Mouse (Mus musculus): ENCODE measurements around the gene Rgs2. TPM values are rescaled to one million over a fixed set of nuclear protein-coding genes. Genes with fewer than 3 reads are reported as not detected.

The Rgs2 gene
- polyA plus RNA-seq (2014; fragmentation: Nextera tagmentation; extraction: Ambion mirVana): 76.8 and 78.2 TPM in 2 replicates

GRCm38 (mm10) chr1:144003904-144004740, at the start of gene Rgs2:
Rgs2 (minus strand) TSS chr1:144004161.
- peak within 1 kb of the TSS; percentile 68 for H3K27ac ChIP-seq (ENCODE audit: low read depth, low read length)
- DNase-seq (ENCODE audit: low spot score) (peak; percentile 98), ATAC-seq (ENCODE audit: low FRiP score) (peak; percentile 98)
- no peaks in the 10 kb centered on the region for H3K36me3 ChIP-seq (ENCODE audit: control insufficient read depth, insufficient read depth, low read length)
- no peaks in the 10 kb centered on the region for H3K9me3 ChIP-seq (ENCODE audit: control insufficient read depth, low read length)
- WGBS: under 1% methylated on average over 57 of the region's 57 CpGs
- H3K4me1 ChIP-seq (replicated peaks; ENCODE audit: control insufficient read depth, insufficient read depth, low read length): no peaks in the 10 kb centered on the region
- peak within 1 kb of the TSS; percentile 65 for H3K4me3 ChIP-seq (ENCODE audit: low read depth, low read length)
- no peaks in the 10 kb centered on the region for H3K27me3 ChIP-seq (ENCODE audit: control insufficient read depth, insufficient read depth, low read length)
- peak within 1 kb of the TSS; percentile 81 for H3K9ac ChIP-seq (ENCODE audit: low read depth, low read length)
- H3K4me2 ChIP-seq (replicated peaks; ENCODE audit: low read depth, low read length): peak within 1 kb of the TSS; percentile 81

GRCm38 (mm10) chr1:144053401-144053800, 49.4 kb upstream of the Rgs2 start:
- H3K27me3 ChIP-seq (ENCODE audit: control insufficient read depth, insufficient read depth, low read length): no peaks in the 10 kb centered on the region
- H3K36me3 ChIP-seq (ENCODE audit: control insufficient read depth, insufficient read depth, low read length): no peaks in the 10 kb centered on the region
- no peak for ATAC-seq (ENCODE audit: low FRiP score)
- 85% methylated on average over 4 of the region's 4 CpGs for WGBS
- no peak for DNase-seq (ENCODE audit: low spot score)
- no peaks in the 10 kb centered on the region for H3K4me1 ChIP-seq (replicated peaks; ENCODE audit: control insufficient read depth, insufficient read depth, low read length)
- H3K9ac ChIP-seq (ENCODE audit: low read depth, low read length): no peak overlapping the region
- H3K27ac ChIP-seq (ENCODE audit: low read depth, low read length): no peak overlapping the region
- H3K9me3 ChIP-seq (ENCODE audit: control insufficient read depth, low read length): no peaks in the 10 kb centered on the region
- no peak overlapping the region for H3K4me2 ChIP-seq (replicated peaks; ENCODE audit: low read depth, low read length)
- no peak overlapping the region for H3K4me3 ChIP-seq (ENCODE audit: low read depth, low read length)

GRCm38 (mm10) chr1:144041826-144042225, 37.9 kb upstream of the Rgs2 start:
- Histone ChIP-seq H3K4me1 (replicated peaks; ENCODE audit: control insufficient read depth, insufficient read depth, low read length) (no peaks in the 10 kb centered on the region), H3K4me2 (replicated peaks; ENCODE audit: low read depth, low read length) (no peak overlapping the region), H3K4me3 (ENCODE audit: low read depth, low read length) (no peak overlapping the region), H3K9me3 (ENCODE audit: control insufficient read depth, low read length) (no peaks in the 10 kb centered on the region), H3K9ac (ENCODE audit: low read depth, low read length) (no peak overlapping the region), H3K36me3 (ENCODE audit: control insufficient read depth, insufficient read depth, low read length) (no peaks in the 10 kb centered on the region), H3K27me3 (ENCODE audit: control insufficient read depth, insufficient read depth, low read length) (no peaks in the 10 kb centered on the region), H3K27ac (ENCODE audit: low read depth, low read length) (no peak overlapping the region)
- WGBS: 95% methylated on average over 2 of the region's 2 CpGs
- no peak for ATAC-seq (ENCODE audit: low FRiP score)
- DNase-seq (ENCODE audit: low spot score): no peak

- no peaks in the 10 kb centered on the region for H3K27me3 ChIP-seq (ENCODE audit: control insufficient read depth, insufficient read depth, low read length)
- DNase-seq (ENCODE audit: low spot score) (no peak), ATAC-seq (ENCODE audit: low FRiP score) (no peak)
- 83% methylated on average over 1 of the region's 1 CpGs for WGBS
- H3K9me3 ChIP-seq (ENCODE audit: control insufficient read depth, low read length): no peaks in the 10 kb centered on the region
- no peaks in the 10 kb centered on the region for H3K36me3 ChIP-seq (ENCODE audit: control insufficient read depth, insufficient read depth, low read length)
- no peaks in the 10 kb centered on the region for H3K4me1 ChIP-seq (replicated peaks; ENCODE audit: control insufficient read depth, insufficient read depth, low read length)
- no peak overlapping the region for H3K9ac ChIP-seq (ENCODE audit: low read depth, low read length)
- no peak overlapping the region for H3K27ac ChIP-seq (ENCODE audit: low read depth, low read length)
- no peak overlapping the region for H3K4me3 ChIP-seq (ENCODE audit: low read depth, low read length)
- no peak overlapping the region for H3K4me2 ChIP-seq (replicated peaks; ENCODE audit: low read depth, low read length)
Observed at GRCm38 (mm10) chr1:144033498-144033897, 29.5 kb upstream of the Rgs2 start.

- Histone ChIP-seq H3K4me3 (ENCODE audit: low read depth, low read length) (no peak overlapping the region), H3K4me1 (replicated peaks; ENCODE audit: control insufficient read depth, insufficient read depth, low read length) (no peaks in the 10 kb centered on the region), H3K9me3 (ENCODE audit: control insufficient read depth, low read length) (no peaks in the 10 kb centered on the region), H3K27ac (ENCODE audit: low read depth, low read length) (no peak overlapping the region), H3K9ac (ENCODE audit: low read depth, low read length) (no peak overlapping the region), H3K36me3 (ENCODE audit: control insufficient read depth, insufficient read depth, low read length) (no peaks in the 10 kb centered on the region), H3K27me3 (ENCODE audit: control insufficient read depth, insufficient read depth, low read length) (no peaks in the 10 kb centered on the region), H3K4me2 (replicated peaks; ENCODE audit: low read depth, low read length) (no peak overlapping the region)
- 69% methylated on average over 6 of the region's 6 CpGs for WGBS
- ATAC-seq (ENCODE audit: low FRiP score) (peak; percentile 82), DNase-seq (ENCODE audit: low spot score) (no peak)
Observed at GRCm38 (mm10) chr1:144030499-144030898, 26.5 kb upstream of the Rgs2 start.

- Histone ChIP-seq H3K36me3 (ENCODE audit: control insufficient read depth, insufficient read depth, low read length) (no peaks in the 10 kb centered on the region), H3K9me3 (ENCODE audit: control insufficient read depth, low read length) (no peaks in the 10 kb centered on the region)
- 92% methylated on average over 10 of the region's 10 CpGs for WGBS
Observed at GRCm38 (mm10) chr1:144029679-144030078, 25.7 kb upstream of the Rgs2 start.

GRCm38 (mm10) chr1:144018417-144018958, 14.5 kb upstream of the Rgs2 start:
- Histone ChIP-seq H3K4me3 (ENCODE audit: low read depth, low read length) (no peak overlapping the region), H3K9me3 (ENCODE audit: control insufficient read depth, low read length) (no peaks in the 10 kb centered on the region), H3K9ac (ENCODE audit: low read depth, low read length) (no peak overlapping the region), H3K36me3 (ENCODE audit: control insufficient read depth, insufficient read depth, low read length) (no peaks in the 10 kb centered on the region), H3K4me1 (replicated peaks; ENCODE audit: control insufficient read depth, insufficient read depth, low read length) (no peaks in the 10 kb centered on the region), H3K27ac (ENCODE audit: low read depth, low read length) (no peak overlapping the region), H3K4me2 (replicated peaks; ENCODE audit: low read depth, low read length) (no peak overlapping the region), H3K27me3 (ENCODE audit: control insufficient read depth, insufficient read depth, low read length) (no peaks in the 10 kb centered on the region)
- no peak for DNase-seq (ENCODE audit: low spot score)
- no peak for ATAC-seq (ENCODE audit: low FRiP score)
- WGBS: 70% methylated on average over 7 of the region's 7 CpGs

More at GRCm38 (mm10) chr1:144029679-144030078, 25.7 kb upstream of the Rgs2 start:
- no peak overlapping the region for H3K4me2 ChIP-seq (replicated peaks; ENCODE audit: low read depth, low read length)
- H3K9ac ChIP-seq (ENCODE audit: low read depth, low read length): no peak overlapping the region
- DNase-seq (ENCODE audit: low spot score): no peak
- no peaks in the 10 kb centered on the region for H3K4me1 ChIP-seq (replicated peaks; ENCODE audit: control insufficient read depth, insufficient read depth, low read length)
- H3K4me3 ChIP-seq (ENCODE audit: low read depth, low read length): no peak overlapping the region
- no peak for ATAC-seq (ENCODE audit: low FRiP score)
- H3K27me3 ChIP-seq (ENCODE audit: control insufficient read depth, insufficient read depth, low read length): no peaks in the 10 kb centered on the region
- no peak overlapping the region for H3K27ac ChIP-seq (ENCODE audit: low read depth, low read length)

- no peak overlapping the region for H3K4me3 ChIP-seq (ENCODE audit: low read depth, low read length)
- no peak overlapping the region for H3K27ac ChIP-seq (ENCODE audit: low read depth, low read length)
- no peaks in the 10 kb centered on the region for H3K36me3 ChIP-seq (ENCODE audit: control insufficient read depth, insufficient read depth, low read length)
- no peak overlapping the region for H3K9ac ChIP-seq (ENCODE audit: low read depth, low read length)
- H3K4me2 ChIP-seq (replicated peaks; ENCODE audit: low read depth, low read length): no peak overlapping the region
- no peaks in the 10 kb centered on the region for H3K4me1 ChIP-seq (replicated peaks; ENCODE audit: control insufficient read depth, insufficient read depth, low read length)
- no peaks in the 10 kb centered on the region for H3K27me3 ChIP-seq (ENCODE audit: control insufficient read depth, insufficient read depth, low read length)
- H3K9me3 ChIP-seq (ENCODE audit: control insufficient read depth, low read length): no peaks in the 10 kb centered on the region
- DNase-seq (ENCODE audit: low spot score): no peak
- no peak for ATAC-seq (ENCODE audit: low FRiP score)
Observed at GRCm38 (mm10) chr1:144013913-144014312, 10.0 kb upstream of the Rgs2 start.

DNA sequence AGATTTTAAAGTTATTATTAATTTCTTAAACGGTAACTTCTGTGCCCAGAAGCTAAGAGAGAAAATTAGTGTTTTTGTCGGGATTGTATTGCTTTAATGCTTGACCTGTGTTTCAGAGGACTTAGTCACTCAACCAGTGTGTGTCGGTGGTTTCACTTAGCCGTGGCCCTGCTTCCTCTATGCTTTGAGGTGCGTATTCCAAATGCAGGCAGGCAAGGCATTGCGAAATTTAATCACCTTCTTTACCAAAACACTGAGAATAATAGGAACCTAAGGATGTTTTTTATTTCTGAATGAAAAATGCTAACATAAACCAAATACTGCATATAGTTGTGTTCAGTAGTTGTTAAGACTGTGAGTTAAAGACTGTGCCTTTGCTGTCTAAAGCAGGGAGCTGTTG, 3.4 kb upstream of the Rgs2 start:
- Histone ChIP-seq H3K4me2 (replicated peaks; ENCODE audit: low read depth, low read length) (no peak overlapping the region), H3K27ac (ENCODE audit: low read depth, low read length) (no peak overlapping the region), H3K27me3 (ENCODE audit: control insufficient read depth, insufficient read depth, low read length) (no peaks in the 10 kb centered on the region), H3K4me1 (replicated peaks; ENCODE audit: control insufficient read depth, insufficient read depth, low read length) (no peaks in the 10 kb centered on the region), H3K9ac (ENCODE audit: low read depth, low read length) (no peak overlapping the region), H3K36me3 (ENCODE audit: control insufficient read depth, insufficient read depth, low read length) (no peaks in the 10 kb centered on the region), H3K4me3 (ENCODE audit: low read depth, low read length) (no peak overlapping the region), H3K9me3 (ENCODE audit: control insufficient read depth, low read length) (no peaks in the 10 kb centered on the region)
- ATAC-seq (ENCODE audit: low FRiP score) (no peak), DNase-seq (ENCODE audit: low spot score) (no peak)
- 80% methylated on average over 6 of the region's 6 CpGs for WGBS
